Mouse (Mus musculus) heart, postnatal 0 days (tissue): ENCODE results near the gene Btn2a2. TPM values are rescaled to one million over a fixed set of nuclear protein-coding genes. Genes with fewer than 3 reads are reported as not detected.

Experiments
- ATAC-seq: fragments of 200-750 bp; cut with Nextera tagmentation; 2 replicates; pipeline ENCODE4 v1.8.0; 2017; ENCODE audit warnings: low read depth, moderate number of reproducible peaks, moderate library complexity; ENCODE audit not compliant: insufficient read depth
- DNase-seq: peaks from one replicate; pipeline ENCODE4 v3.0.0-alpha.2; 2016; ENCODE audit warnings: low spot score
- H3K27ac ChIP-seq: fragments of 300-500 bp; sonication (generic); 2 replicates; pipeline ENCODE4 v1.5.1; 2014; ENCODE audit warnings: low read depth, mild to moderate bottlenecking
- H3K27me3 ChIP-seq: fragments of 300-500 bp; sonication (generic); 2 replicates; pipeline ENCODE4 v1.6.1; 2014; ENCODE audit warnings: low read length, mixed read lengths; ENCODE audit not compliant: control insufficient read depth, insufficient read depth
- H3K36me3 ChIP-seq: fragments of 300-500 bp; sonication (generic); replicated peaks from 2 replicates; pipeline ENCODE4 v1.6.1; 2014; ENCODE audit warnings: low read length, mixed read lengths; ENCODE audit not compliant: control insufficient read depth, insufficient read depth
- H3K4me1 ChIP-seq: fragments of 300-500 bp; sonication (generic); 2 replicates; pipeline ENCODE4 v1.6.1; 2014; ENCODE audit warnings: antibody characterized with exemption; ENCODE audit not compliant: control insufficient read depth, insufficient read depth
- H3K4me2 ChIP-seq: fragments of 300-500 bp; sonication (generic); 2 replicates; pipeline ENCODE4 v1.6.1; 2014; ENCODE audit warnings: low read depth, mild to moderate bottlenecking, low read length, moderate library complexity
- H3K4me3 ChIP-seq: fragments of 300-500 bp; sonication (generic); 2 replicates; pipeline ENCODE4 v1.5.1; 2014; ENCODE audit warnings: low read depth, low read length
- H3K9ac ChIP-seq: fragments of 300-500 bp; sonication (generic); replicated peaks from 2 replicates; pipeline ENCODE4 v1.6.1; 2014; ENCODE audit warnings: low read depth, low read length, mixed read lengths
- H3K9me3 ChIP-seq: fragments of 300-500 bp; sonication (generic); replicated peaks from 2 replicates; pipeline ENCODE4 v1.6.1; 2016; ENCODE audit warnings: low read length; ENCODE audit not compliant: control insufficient read depth
- CTCF ChIP-seq: IDR thresholded peaks from 2 replicates; pipeline ENCODE4 v1.5.1; 2016; ENCODE audit warnings: antibody characterized with exemption, control low read depth, low read depth
- EP300 ChIP-seq: IDR thresholded peaks from 2 replicates; pipeline ENCODE4 v1.6.1; 2016; ENCODE audit warnings: antibody characterized with exemption, low read depth
- WGBS: fragments of 180-500 bp; shearing (Covaris S2); extraction: QIAGEN DNeasy Blood & Tissue Kit; methylation state at CpG from one replicate; pipeline ENCODE4 v1.1.7; 2014; 5-methylcytosine and 5-hydroxymethylcytosine counted together
- polyA plus RNA-seq: library from polyadenylated mRNA; unstranded; fragments of >200 nt; fragmentation: Nextera tagmentation; extraction: Ambion mirVana; gene quantifications from 2 replicates; pipeline ENCODE4 v1.2.1, GENCODE M21; 2015
- total RNA-seq: library from RNA; depleted of rRNA; stranded (reverse); fragments of >200 nt; gene quantifications from 2 replicates; pipeline ENCODE4 v1.2.3, GENCODE M21; 2014; ENCODE audit warnings: low replicate concordance

Gene Btn2a2
- total and polyA plus RNA-seq, 2 experiments from 2014 or later = 0.15 TPM; not detected in 1

DNA sequence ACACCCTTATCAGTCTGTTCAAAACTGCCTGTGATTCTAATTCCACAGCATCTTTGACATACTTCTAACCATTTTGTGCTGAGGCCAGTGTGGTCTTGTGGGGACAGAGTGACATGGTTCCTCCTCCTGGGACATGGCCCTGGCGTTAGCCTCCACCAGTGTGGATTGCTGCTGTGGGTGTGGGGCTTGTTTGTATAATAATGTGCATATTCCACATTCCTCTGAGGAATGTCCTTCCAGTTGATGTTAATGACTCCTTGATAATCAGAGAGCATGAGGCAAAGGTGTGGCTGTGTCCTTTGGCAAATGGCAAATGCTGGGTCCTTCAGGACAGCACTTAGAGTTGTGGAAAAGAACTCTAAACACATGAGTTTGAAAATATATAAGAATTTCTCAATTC, 24.9 kb upstream of the Btn2a2 start:
- no peaks in the 10 kb centered on the region for H3K36me3 ChIP-seq
- TF ChIP-seq CTCF (no peak), EP300 (no peak)
- 84% methylated on average over 1 of the region's 1 CpGs for WGBS

DNA sequence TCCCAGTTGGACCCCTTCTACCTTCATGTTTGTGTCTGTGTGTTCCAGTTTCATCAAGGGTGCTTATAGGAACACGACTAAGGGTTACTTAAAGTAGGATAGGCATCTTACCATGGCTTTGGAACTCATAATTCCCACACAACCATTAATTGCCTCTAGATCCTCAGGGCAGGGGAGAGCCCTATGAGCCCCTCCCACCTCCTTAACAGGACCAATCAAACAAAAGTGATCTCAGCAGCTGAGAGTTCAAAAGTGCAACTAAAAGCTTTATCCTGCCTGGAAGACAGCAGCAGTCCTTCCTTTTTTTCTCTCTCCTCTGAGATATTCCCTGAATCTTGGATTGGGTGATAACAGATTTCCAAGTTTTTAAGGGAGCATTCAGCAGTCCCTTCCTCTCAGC, 21.5 kb upstream of the Btn2a2 start:
- DNase-seq (no peak), ATAC-seq (no peak)
- H3K27ac ChIP-seq = no peak overlapping the region
- no peaks in the 10 kb centered on the region for H3K36me3 ChIP-seq
- H3K9ac ChIP-seq = no peak overlapping the region
- WGBS = 30% methylated on average over 1 of the region's 1 CpGs
- H3K27me3 ChIP-seq = no peaks in the 10 kb centered on the region
- no peak overlapping the region for H3K4me3 ChIP-seq
- no peaks in the 10 kb centered on the region for H3K9me3 ChIP-seq
- no peak overlapping the region for H3K4me2 ChIP-seq
- no peak for TF ChIP-seq EP300
- TF ChIP-seq CTCF = no peak
- H3K4me1 ChIP-seq = 0 out of 2 replicates have a peak, but pooled peaks cover 5% of the 10 kb centered on the region

More for the DNA sequence above, 24.9 kb upstream of the Btn2a2 start:
- Histone ChIP-seq H3K4me1 (no peaks in the 10 kb centered on the region), H3K4me2 (no peak overlapping the region), H3K4me3 (no peak overlapping the region), H3K27ac (no peak overlapping the region), H3K9ac (no peak overlapping the region), H3K27me3 (no peaks in the 10 kb centered on the region), H3K9me3 (no peaks in the 10 kb centered on the region)
- DNase-seq (no peak), ATAC-seq (no peak)

- Histone ChIP-seq H3K4me3 (no peak overlapping the region), H3K4me2 (no peak overlapping the region), H3K4me1 (0 out of 2 replicates have a peak, but pooled peaks cover 13% of the 10 kb centered on the region), H3K27me3 (no peaks in the 10 kb centered on the region), H3K36me3 (no peaks in the 10 kb centered on the region), H3K27ac (no peak overlapping the region), H3K9ac (no peak overlapping the region), H3K9me3 (no peaks in the 10 kb centered on the region)
- no peak for TF ChIP-seq CTCF
- DNase-seq (no peak), ATAC-seq (no peak)
- 44% methylated on average over 14 of the region's 14 CpGs for WGBS
These were observed 18.3 kb upstream of the Btn2a2 start for GRCm38 (mm10) chr13:23506819-23507515.

DNA sequence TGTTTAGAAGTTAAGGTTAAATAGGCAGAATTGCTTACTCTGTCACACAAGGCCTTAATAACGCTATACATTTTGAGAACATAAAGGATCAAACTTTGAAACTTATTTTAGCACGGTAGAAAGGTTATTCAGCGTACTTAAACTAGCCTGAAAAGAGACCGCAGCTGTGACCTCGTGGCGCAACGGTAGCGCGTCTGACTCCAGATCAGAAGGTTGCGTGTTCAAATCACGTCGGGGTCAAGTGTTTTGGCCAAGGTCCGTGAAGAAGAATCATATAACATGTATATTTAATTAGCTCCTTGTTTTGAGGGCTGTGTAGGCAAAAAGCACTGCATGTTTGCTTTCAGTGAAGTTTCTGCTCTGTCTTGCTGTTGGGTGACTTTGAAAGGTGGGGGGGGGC, 17.7 kb upstream of the Btn2a2 start:
- Histone ChIP-seq H3K9ac (no peak overlapping the region), H3K4me3 (no peak overlapping the region; the same call in 1 of the 2 replicates)

DNA sequence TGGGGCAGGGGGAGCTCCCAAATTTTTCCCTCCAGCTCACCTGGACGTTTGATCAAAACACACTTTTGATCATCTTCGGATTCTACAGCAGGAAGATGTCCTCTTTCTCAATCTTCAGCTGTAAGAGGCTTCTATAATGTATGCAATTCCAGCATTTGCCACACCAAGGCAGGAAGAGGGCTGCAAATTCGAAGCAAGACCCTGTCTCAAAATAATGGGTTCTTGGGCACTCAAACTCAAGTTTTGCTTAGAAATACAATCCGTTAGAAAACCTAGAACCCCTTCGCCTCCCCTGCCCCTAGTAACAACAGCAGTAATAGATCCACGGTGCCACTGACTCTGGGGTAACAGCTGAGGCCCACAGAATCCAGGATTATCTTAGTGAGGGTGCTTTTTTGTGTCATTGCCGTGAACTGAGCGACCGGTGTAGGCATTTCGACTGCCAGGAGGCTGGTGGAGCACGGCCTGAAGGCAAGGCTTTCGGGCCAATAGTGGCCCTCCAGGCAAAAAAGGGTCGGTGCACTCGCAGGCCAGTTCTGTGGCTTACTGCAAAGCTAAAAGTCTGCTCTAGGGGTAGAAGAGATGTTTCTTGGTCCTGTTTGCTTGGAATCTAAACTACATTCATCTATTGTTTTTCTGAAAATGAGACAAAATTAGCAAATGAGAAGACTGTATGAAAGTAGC, 17.1 kb upstream of the Btn2a2 start:
- Histone ChIP-seq H3K27ac (no peak overlapping the region), H3K4me1 (0 out of 2 replicates have a peak, but pooled peaks cover 14% of the 10 kb centered on the region), H3K9ac (0 out of 2 replicates have a peak overlapping the region, but pooled peaks have one; percentile 11), H3K4me2 (peak overlapping the region; percentile 45), H3K36me3 (no peaks in the 10 kb centered on the region), H3K4me3 (no peak overlapping the region; the same call in 1 of the 2 replicates), H3K9me3 (no peaks in the 10 kb centered on the region), H3K27me3 (no peaks in the 10 kb centered on the region)
- no peak for DNase-seq
- ATAC-seq = no peak
- 21% methylated on average over 14 of the region's 14 CpGs for WGBS
- TF ChIP-seq EP300 (no peak), CTCF (no peak)

More for the DNA sequence above, 17.7 kb upstream of the Btn2a2 start:
- ATAC-seq (no peak), DNase-seq (no peak)
- 0 out of 2 replicates have a peak, but pooled peaks cover 14% of the 10 kb centered on the region for H3K4me1 ChIP-seq
- H3K9me3 ChIP-seq = no peaks in the 10 kb centered on the region
- no peak overlapping the region for H3K27ac ChIP-seq
- peak overlapping the region; percentile 45; the same call in 1 of the 2 replicates for H3K4me2 ChIP-seq
- TF ChIP-seq CTCF = no peak
- no peak for TF ChIP-seq EP300
- H3K27me3 ChIP-seq = no peaks in the 10 kb centered on the region
- H3K36me3 ChIP-seq = no peaks in the 10 kb centered on the region
- 22% methylated on average over 13 of the region's 13 CpGs for WGBS
